Mouse (Mus musculus) liver, embryonic 12.5 days (tissue): Measurements from ENCODE around the gene Olfr364-ps1. TPM values are rescaled to one million over a fixed set of nuclear protein-coding genes. Genes with fewer than 3 reads are reported as not detected.

Experiments
- ATAC-seq: fragments of 200-750 bp; cut with Nextera tagmentation; 2 replicates; pipeline ENCODE4 v1.8.0; 2017; ENCODE audit warnings: moderate number of reproducible peaks, mild to moderate bottlenecking, moderate library complexity
- H3K27ac ChIP-seq: fragments of 300-500 bp; sonication (generic); 2 replicates; pipeline ENCODE4 v1.5.1; 2016; ENCODE audit warnings: mild to moderate bottlenecking
- H3K27me3 ChIP-seq: fragments of 300-500 bp; sonication (generic); replicated peaks from 2 replicates; pipeline ENCODE4 v1.6.1; 2016; ENCODE audit warnings: mild to moderate bottlenecking, moderate library complexity
- H3K36me3 ChIP-seq: fragments of 300-500 bp; sonication (generic); 2 replicates; pipeline ENCODE4 v1.6.1; 2016; ENCODE audit warnings: mild to moderate bottlenecking, moderate library complexity
- H3K4me1 ChIP-seq: fragments of 300-500 bp; sonication (generic); 2 replicates; pipeline ENCODE4 v1.6.1; 2016
- H3K4me2 ChIP-seq: fragments of 300-500 bp; sonication (generic); 2 replicates; pipeline ENCODE4 v1.6.1; 2016; ENCODE audit warnings: mild to moderate bottlenecking, moderate library complexity
- H3K4me3 ChIP-seq: fragments of 300-500 bp; sonication (generic); 2 replicates; pipeline ENCODE4 v1.5.1; 2016; ENCODE audit warnings: mild to moderate bottlenecking, moderate library complexity
- H3K9ac ChIP-seq: fragments of 300-500 bp; sonication (generic); 2 replicates; pipeline ENCODE4 v1.6.1; 2016; ENCODE audit warnings: mild to moderate bottlenecking, moderate library complexity
- H3K9me3 ChIP-seq: fragments of 300-500 bp; sonication (generic); replicated peaks from 2 replicates; pipeline ENCODE4 v1.6.1; 2016; ENCODE audit warnings: mild to moderate bottlenecking, moderate library complexity
- WGBS: fragments of 180-500 bp; shearing (Covaris S2); methylation state at CpG from one replicate; pipeline ENCODE4 v1.1.7; 2016; ENCODE audit not compliant: insufficient replicate concordance; 5-methylcytosine and 5-hydroxymethylcytosine counted together
- polyA plus RNA-seq: library from polyadenylated mRNA; unstranded; fragments of >200 nt; fragmentation: Nextera tagmentation; extraction: Ambion mirVana; gene quantifications from 2 replicates; pipeline ENCODE4 v1.2.1, GENCODE M21; 2016

Gene Olfr364-ps1
- polyA plus RNA-seq, result not detected in 2 replicates

GRCm38 (mm10) chr2:37139022-37139421 is at the start of gene Olfr364-ps1:
TSS of gene Olfr364-ps1 (plus strand) at chr2:37139322.
- H3K9ac ChIP-seq, result no peak within 1 kb of the TSS
- no peaks in the 10 kb centered on the region for H3K4me1 ChIP-seq
- no peaks in the 10 kb centered on the region for H3K9me3 ChIP-seq
- no peak within 1 kb of the TSS for H3K27ac ChIP-seq
- no peaks in the 10 kb centered on the region for H3K27me3 ChIP-seq
- no peak for ATAC-seq
- no peak within 1 kb of the TSS for H3K4me2 ChIP-seq
- 65% methylated on average over 3 of the region's 3 CpGs for WGBS
- H3K36me3 ChIP-seq, result no peaks in the 10 kb centered on the region
- H3K4me3 ChIP-seq, result no peak within 1 kb of the TSS

GRCm38 (mm10) chr2:37117810-37118209 is 21.3 kb upstream of the Olfr364-ps1 start, which contains the start of gene Olfr362:
TSS of gene Olfr362 (minus strand) at chr2:37117910.
- H3K9ac ChIP-seq, result no peak within 1 kb of the TSS
- no peak within 1 kb of the TSS for H3K4me2 ChIP-seq
- H3K4me1 ChIP-seq, result no peaks in the 10 kb centered on the region
- H3K9me3 ChIP-seq, result 0 out of 2 replicates have a peak, but pooled peaks cover 4% of the 10 kb centered on the region
- H3K27ac ChIP-seq, result no peak within 1 kb of the TSS
- 55% methylated on average over 1 of the region's 1 CpGs for WGBS
- no peak within 1 kb of the TSS for H3K4me3 ChIP-seq
- no peak for ATAC-seq
- H3K27me3 ChIP-seq, result no peaks in the 10 kb centered on the region
- H3K36me3 ChIP-seq, result no peaks in the 10 kb centered on the region

- no peak within 1 kb of the TSS for H3K4me2 ChIP-seq
- no peaks in the 10 kb centered on the region for H3K27me3 ChIP-seq
- no peak within 1 kb of the TSS for H3K4me3 ChIP-seq
- H3K9ac ChIP-seq, result no peak within 1 kb of the TSS
- peaks cover 5% of the 10 kb centered on the region for H3K9me3 ChIP-seq
- ATAC-seq, result no peak
- no peak within 1 kb of the TSS for H3K27ac ChIP-seq
- WGBS, result 53% methylated on average over 3 of the region's 3 CpGs
- no peaks in the 10 kb centered on the region for H3K36me3 ChIP-seq
- no peaks in the 10 kb centered on the region for H3K4me1 ChIP-seq
These were observed 48.8 kb downstream of the Olfr364-ps1 start, which contains the start of gene Olfr365 for GRCm38 (mm10) chr2:37187898-37188297. TSS of gene Olfr365 (plus strand) at chr2:37188198.

Other genes starting within 250 kb of the Olfr364-ps1 start
- not detected in 2 replicates for gene Olfr353, start 246.4 kb upstream of the Olfr364-ps1 start, polyA plus RNA-seq
- gene Olfr354, start 233.6 kb upstream of the Olfr364-ps1 start, polyA plus RNA-seq, result not detected in 2 replicates
- gene Olfr355, start 210.4 kb upstream of the Olfr364-ps1 start, polyA plus RNA-seq, result not detected in 2 replicates
- gene Olfr356, start 202.2 kb upstream of the Olfr364-ps1 start, polyA plus RNA-seq, result not detected in 2 replicates
- not detected in 2 replicates for gene Olfr357, start 145.5 kb upstream of the Olfr364-ps1 start, polyA plus RNA-seq
- gene Olfr358, start 130.0 kb upstream of the Olfr364-ps1 start, polyA plus RNA-seq, result not detected in 2 replicates
- not detected in 2 replicates for gene Olfr360, start 73.6 kb upstream of the Olfr364-ps1 start, polyA plus RNA-seq
- not detected in 2 replicates for gene Olfr361, start 50.0 kb upstream of the Olfr364-ps1 start, polyA plus RNA-seq
- not detected in 2 replicates for gene Olfr362, start 21.4 kb upstream of the Olfr364-ps1 start, polyA plus RNA-seq
- not detected in 2 replicates for gene Olfr365, start 48.9 kb downstream of the Olfr364-ps1 start, polyA plus RNA-seq
- gene Olfr366, start 72.3 kb downstream of the Olfr364-ps1 start, polyA plus RNA-seq, result not detected in 2 replicates
- gene Olfr368, start 187.2 kb downstream of the Olfr364-ps1 start, polyA plus RNA-seq, result not detected in 2 replicates
- gene Pdcl, start 220.0 kb downstream of the Olfr364-ps1 start, polyA plus RNA-seq, result 16.1 and 16.3 TPM in 2 replicates